Comparison of ENCODE assay signal across 19 mouse cellular contexts in genomic region chr12:37682455-37683110, GRCm38 (mm10).
DNase-seq lines count a peak whose midpoint lies in the region; ATAC-seq and TF ChIP-seq lines count a peak whose summit lies in the region.
"Had no signal": no experiment of that assay in that cellular context is flagged by ENCODE, and none has a peak within 500 bp of the region (broad histone marks: within the 10 kb centered on the region; RNA-seq: fewer than 3 reads in every experiment).

No protein-coding gene starts in this region.

- H3K4me3 ChIP-seq in forebrain, embryonic 13.5 days: no peak overlapping the region
- no peak overlapping the region for H3K4me3 ChIP-seq in forebrain, embryonic 10.5 days
- no peak overlapping the region for H3K4me3 ChIP-seq in midbrain, embryonic 12.5 days
- H3K4me3 ChIP-seq in midbrain, postnatal 0 days (ENCODE audit: low read depth, low read length): no peak overlapping the region
- no peak overlapping the region for H3K4me3 ChIP-seq in neural tube, embryonic 12.5 days
- H3K4me3 ChIP-seq: heart, embryonic 13.5 days had no signal

- H3K4me1 ChIP-seq in forebrain, embryonic 13.5 days: peaks cover 4% of the 10 kb centered on the region; the same call in 1 of the 2 replicates
- H3K4me1 ChIP-seq in forebrain, embryonic 10.5 days: no peaks in the 10 kb centered on the region
- no peaks in the 10 kb centered on the region for H3K4me1 ChIP-seq in midbrain, embryonic 12.5 days
- no peaks in the 10 kb centered on the region for H3K4me1 ChIP-seq in midbrain, postnatal 0 days (ENCODE audit: insufficient read depth, low read length)
- no peaks in the 10 kb centered on the region for H3K4me1 ChIP-seq in neural tube, embryonic 12.5 days
- H3K4me1 ChIP-seq: heart, embryonic 13.5 days had no signal

- H3K4me2 ChIP-seq in forebrain, embryonic 13.5 days: no peak overlapping the region
- H3K4me2 ChIP-seq in midbrain, embryonic 12.5 days (replicated peaks): no peak overlapping the region
- H3K4me2 ChIP-seq in midbrain, postnatal 0 days (ENCODE audit: low read depth, low read length, poor library complexity, severe bottlenecking): no peak overlapping the region
- H3K4me2 ChIP-seq in neural tube, embryonic 12.5 days (replicated peaks): no peak overlapping the region
- H3K4me2 ChIP-seq: heart, embryonic 13.5 days; hindbrain, embryonic 14.5 days had no signal

- H3K27me3 ChIP-seq in forebrain, embryonic 13.5 days: no peaks in the 10 kb centered on the region
- no peaks in the 10 kb centered on the region for H3K27me3 ChIP-seq in forebrain, embryonic 10.5 days (ENCODE audit: poor library complexity, severe bottlenecking)
- no peaks in the 10 kb centered on the region for H3K27me3 ChIP-seq in midbrain, embryonic 12.5 days
- no peaks in the 10 kb centered on the region for H3K27me3 ChIP-seq in midbrain, postnatal 0 days (ENCODE audit: insufficient read depth, low read length)
- H3K27me3 ChIP-seq in neural tube, embryonic 12.5 days (replicated peaks): no peaks in the 10 kb centered on the region
- H3K27me3 ChIP-seq: CH12.LX; heart, embryonic 13.5 days; Patski had no signal

- DNase-seq in forebrain, embryonic 10.5 days (ENCODE audit: extremely low spot score, low spot score): no peak
- no peak for DNase-seq in midbrain, postnatal 0 days (ENCODE audit: low spot score)
- DNase-seq in neural tube, embryonic 10.5 days (ENCODE audit: extremely low spot score, low spot score): no peak
- no peak for DNase-seq in T-cell, adult 2 months (ENCODE audit: low spot score)
- DNase-seq: adrenal gland, adult 2 months; adrenal gland, postnatal 25 days; cerebellum, adult 2 months; cerebellum, postnatal 10 days; gastrocnemius, postnatal 36 days; heart, adult 11 months; heart, postnatal 36 days had no signal

- no peak overlapping the region for H3K9ac ChIP-seq in forebrain, embryonic 13.5 days
- no peak overlapping the region for H3K9ac ChIP-seq in midbrain, embryonic 12.5 days (replicated peaks)
- no peak overlapping the region for H3K9ac ChIP-seq in midbrain, postnatal 0 days (replicated peaks; ENCODE audit: low read length, poor library complexity, severe bottlenecking)
- H3K9ac ChIP-seq in neural tube, embryonic 12.5 days: no peak overlapping the region
- H3K9ac ChIP-seq: heart, embryonic 13.5 days; hindbrain, embryonic 14.5 days had no signal

- ATAC-seq in forebrain, embryonic 13.5 days: peak; percentile 88
- peak; percentile 73 for ATAC-seq in midbrain, embryonic 12.5 days (ENCODE audit: low FRiP score, low read depth)
- ATAC-seq in midbrain, postnatal 0 days (ENCODE audit: low FRiP score): no peak
- ATAC-seq in neural tube, embryonic 12.5 days (ENCODE audit: low FRiP score, low read depth): 0 out of 2 replicates have a peak, but pooled peaks have one; percentile 68
- ATAC-seq: intestine, embryonic 16.5 days; Patski had no signal

- no peaks in the 10 kb centered on the region for H3K36me3 ChIP-seq in forebrain, embryonic 13.5 days (ENCODE audit: poor library complexity, severe bottlenecking)
- no peaks in the 10 kb centered on the region for H3K36me3 ChIP-seq in forebrain, embryonic 10.5 days (replicated peaks)
- H3K36me3 ChIP-seq in midbrain, embryonic 12.5 days: no peaks in the 10 kb centered on the region
- H3K36me3 ChIP-seq in midbrain, postnatal 0 days (ENCODE audit: insufficient read depth, low read length): no peaks in the 10 kb centered on the region
- H3K36me3 ChIP-seq in neural tube, embryonic 12.5 days: no peaks in the 10 kb centered on the region
- H3K36me3 ChIP-seq: heart, embryonic 13.5 days had no signal

- H3K27ac ChIP-seq in forebrain, embryonic 13.5 days: no peak overlapping the region
- no peak overlapping the region for H3K27ac ChIP-seq in forebrain, embryonic 10.5 days
- no peak overlapping the region for H3K27ac ChIP-seq in midbrain, embryonic 12.5 days (replicated peaks)
- H3K27ac ChIP-seq in midbrain, postnatal 0 days (ENCODE audit: low read depth, low read length): no peak overlapping the region
- no peak overlapping the region for H3K27ac ChIP-seq in neural tube, embryonic 12.5 days
- H3K27ac ChIP-seq: heart, embryonic 13.5 days; hindbrain, embryonic 14.5 days had no signal

- TF ChIP-seq CTCF in midbrain, postnatal 0 days (IDR thresholded peaks at IDR 0.05): no peak

- H3K9me3 ChIP-seq in forebrain, embryonic 13.5 days (replicated peaks): no peaks in the 10 kb centered on the region
- no peaks in the 10 kb centered on the region for H3K9me3 ChIP-seq in forebrain, embryonic 10.5 days
- no peaks in the 10 kb centered on the region for H3K9me3 ChIP-seq in midbrain, embryonic 12.5 days
- no peaks in the 10 kb centered on the region for H3K9me3 ChIP-seq in midbrain, postnatal 0 days (ENCODE audit: low read length)
- H3K9me3 ChIP-seq in neural tube, embryonic 12.5 days: no peaks in the 10 kb centered on the region
- H3K9me3 ChIP-seq: heart, embryonic 13.5 days had no signal
